Mouse (Mus musculus) retina, postnatal 7 days (tissue): ENCODE data around the gene Ccdc88c.

Source experiments
- DNase-seq: peaks from one replicate; pipeline ENCODE4 v3.0.0-alpha.2; 2012; ENCODE audit warnings: low read depth, low spot score

Ccdc88c gene

DNA sequence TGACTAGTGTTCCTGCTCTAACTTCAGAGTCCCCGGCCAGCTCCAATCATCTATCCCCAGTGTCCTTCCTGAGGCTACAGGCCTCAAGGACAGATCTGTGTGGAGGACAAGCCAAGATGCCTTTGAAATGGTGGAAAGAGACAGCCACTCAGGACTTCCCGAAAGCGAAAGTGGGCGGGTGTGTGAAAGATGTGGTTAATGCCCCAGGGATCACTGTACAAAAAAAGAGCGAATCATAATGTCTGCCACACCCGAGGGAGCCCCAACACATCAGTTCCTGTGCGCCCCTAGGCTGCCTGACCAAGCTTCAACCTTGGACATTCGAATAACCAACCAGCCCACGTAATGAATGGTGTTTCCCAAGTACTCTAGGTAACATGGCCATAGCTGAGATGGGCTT is 100.6 kb downstream of the Ccdc88c start:
- DNase-seq, result no peak

DNA sequence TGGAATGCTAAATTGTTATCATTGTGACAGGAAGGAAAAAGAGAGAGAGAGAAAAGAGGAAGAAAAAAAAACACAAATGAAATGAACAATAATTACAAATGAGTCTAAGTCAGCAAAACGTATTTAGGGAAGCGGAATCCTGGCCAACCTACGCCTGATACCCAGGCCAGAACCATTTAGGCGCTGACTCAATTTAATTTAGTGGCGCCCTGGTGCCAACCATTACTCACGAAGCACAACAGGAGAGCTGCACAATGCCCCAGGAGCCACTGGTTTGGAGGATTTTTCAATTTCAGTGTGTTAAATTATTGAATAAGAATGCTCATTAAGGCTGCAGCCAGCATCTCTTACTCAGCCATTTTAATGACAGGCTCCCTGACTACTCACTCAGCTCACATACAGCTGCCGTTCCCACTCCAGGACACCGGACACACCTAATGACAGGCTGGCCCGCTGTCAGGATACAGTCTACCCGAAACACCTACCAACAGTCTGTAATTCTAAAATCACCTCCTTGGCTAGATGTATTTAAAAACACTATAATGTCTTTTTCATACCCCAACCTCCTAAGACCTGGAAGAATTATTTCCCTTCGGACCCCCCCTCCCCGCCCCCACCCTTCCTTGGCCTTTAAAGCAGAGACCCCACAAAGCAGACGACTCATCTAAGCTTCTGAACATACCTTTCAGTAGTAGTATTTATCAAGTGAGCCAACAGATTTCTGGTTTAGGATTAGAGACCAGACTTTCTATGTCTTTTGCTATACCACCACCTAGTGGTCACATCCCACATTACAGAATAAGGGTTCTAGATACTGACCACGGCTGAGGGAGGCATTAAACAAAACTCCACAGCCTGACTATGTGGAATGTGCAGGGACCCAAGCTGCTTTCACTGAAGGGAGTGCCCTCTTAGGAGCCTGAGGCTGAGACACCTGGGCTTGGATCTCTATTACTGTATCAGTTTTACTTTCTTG is 102.9 kb downstream of the Ccdc88c start:
- DNase-seq, result peak; percentile 79

DNA sequence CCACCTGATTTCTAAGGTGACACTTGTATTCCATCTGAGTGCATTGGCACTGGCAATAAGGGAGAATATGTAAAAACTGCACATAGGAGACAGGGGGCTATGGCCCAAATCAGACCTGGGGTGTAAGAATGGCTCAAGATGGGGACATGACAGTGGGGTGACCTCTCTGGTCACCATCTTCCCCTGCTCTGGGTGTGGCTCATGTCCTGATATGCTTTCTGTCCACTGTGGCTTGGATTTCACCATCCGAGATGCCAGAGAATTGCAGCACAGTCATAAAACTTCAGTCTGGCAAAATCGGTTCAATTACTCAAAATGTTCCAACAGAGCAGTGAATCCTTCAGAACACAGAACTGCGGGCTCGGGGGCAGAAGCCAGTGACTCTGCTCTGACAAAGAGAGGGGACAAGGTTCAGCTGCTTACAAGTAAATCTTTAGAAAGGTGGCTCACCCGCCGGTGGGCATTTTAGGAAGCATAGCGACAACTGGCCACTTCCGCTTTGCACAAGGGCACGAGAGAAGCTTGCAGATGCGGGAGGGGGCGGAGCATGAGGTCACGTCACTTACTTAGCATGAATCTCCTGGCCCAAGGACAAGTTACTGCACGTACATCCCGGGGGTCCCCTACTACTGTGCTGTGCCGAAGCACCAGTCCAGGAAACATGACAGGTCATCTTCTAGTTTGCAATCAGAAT is 104.1 kb downstream of the Ccdc88c start:
- DNase-seq, result no peak

DNA sequence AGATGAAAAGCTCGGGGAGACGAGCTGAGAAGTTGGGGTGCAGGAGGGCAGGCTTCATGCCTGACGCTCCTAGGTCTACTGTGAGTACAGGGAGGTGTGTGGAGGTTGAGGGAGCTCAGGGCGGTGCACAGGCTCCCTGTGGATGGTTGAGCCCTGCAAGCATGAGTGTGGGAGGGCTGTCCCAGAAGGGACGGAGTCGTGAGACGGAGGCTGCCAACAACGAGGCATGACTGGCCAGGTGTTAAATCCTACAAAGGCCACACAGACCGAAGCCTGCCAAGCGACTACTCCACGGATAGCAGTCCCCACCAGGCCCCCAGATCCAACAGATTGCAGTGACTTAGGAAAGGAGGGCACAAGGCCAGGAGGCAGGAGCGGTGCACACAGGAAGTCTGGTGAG is 118.1 kb downstream of the Ccdc88c start:
- no peak for DNase-seq

DNA sequence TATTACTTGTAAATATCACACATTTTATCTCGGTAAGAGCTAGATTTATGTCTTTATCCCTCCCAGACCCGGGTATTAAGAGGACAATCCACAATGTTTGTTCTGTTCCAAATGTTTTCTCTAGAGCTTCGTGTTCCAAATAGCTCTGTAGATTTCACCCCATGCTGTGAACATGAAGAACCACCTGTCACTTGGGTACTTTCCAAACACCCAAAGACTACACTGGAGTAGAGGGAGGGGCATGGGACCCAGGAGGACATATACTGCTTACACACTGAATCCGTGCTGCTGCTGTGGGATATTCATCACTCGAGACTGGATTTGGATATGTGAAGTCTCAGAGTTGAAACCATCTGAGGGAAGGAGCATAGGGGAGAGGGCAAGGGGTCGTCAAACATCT is 119.1 kb downstream of the Ccdc88c start:
- no peak for DNase-seq

DNA sequence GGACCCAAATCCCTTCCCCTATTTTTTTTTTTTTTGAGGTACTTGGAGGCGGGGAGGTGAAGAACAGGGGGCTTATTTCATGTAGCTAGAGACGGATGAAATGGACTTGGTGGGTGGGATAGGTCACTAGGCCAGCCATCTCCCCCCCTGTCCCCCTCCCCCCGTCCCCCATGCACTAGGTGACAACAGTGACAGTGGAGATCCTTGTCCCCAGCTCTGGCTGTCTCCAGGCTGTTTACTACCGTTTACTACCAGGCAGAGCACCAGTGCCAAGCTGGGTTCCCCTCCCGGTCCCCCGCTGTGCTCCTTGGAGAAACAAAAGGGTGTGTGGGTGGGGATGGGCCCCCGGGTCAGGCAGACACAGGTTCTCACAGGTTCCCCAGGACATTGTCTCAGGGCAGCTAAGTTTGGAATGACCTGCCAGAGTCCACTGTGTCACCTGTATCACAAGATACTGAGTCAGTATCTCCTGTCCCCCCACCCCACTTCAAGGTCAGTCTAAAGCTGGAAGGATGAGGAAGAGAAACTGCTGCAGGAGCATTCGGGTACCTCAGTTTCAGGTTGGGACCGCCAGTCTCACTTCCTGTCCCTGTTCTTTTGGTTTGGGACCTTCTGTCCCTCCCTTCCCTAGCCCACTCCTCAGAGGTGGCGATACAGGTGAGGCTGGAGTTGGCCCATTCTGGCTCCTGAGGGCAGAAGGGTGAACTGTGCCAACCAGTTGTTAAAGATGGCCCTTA is 120.4 kb downstream of the Ccdc88c start:
- no peak for DNase-seq

DNA sequence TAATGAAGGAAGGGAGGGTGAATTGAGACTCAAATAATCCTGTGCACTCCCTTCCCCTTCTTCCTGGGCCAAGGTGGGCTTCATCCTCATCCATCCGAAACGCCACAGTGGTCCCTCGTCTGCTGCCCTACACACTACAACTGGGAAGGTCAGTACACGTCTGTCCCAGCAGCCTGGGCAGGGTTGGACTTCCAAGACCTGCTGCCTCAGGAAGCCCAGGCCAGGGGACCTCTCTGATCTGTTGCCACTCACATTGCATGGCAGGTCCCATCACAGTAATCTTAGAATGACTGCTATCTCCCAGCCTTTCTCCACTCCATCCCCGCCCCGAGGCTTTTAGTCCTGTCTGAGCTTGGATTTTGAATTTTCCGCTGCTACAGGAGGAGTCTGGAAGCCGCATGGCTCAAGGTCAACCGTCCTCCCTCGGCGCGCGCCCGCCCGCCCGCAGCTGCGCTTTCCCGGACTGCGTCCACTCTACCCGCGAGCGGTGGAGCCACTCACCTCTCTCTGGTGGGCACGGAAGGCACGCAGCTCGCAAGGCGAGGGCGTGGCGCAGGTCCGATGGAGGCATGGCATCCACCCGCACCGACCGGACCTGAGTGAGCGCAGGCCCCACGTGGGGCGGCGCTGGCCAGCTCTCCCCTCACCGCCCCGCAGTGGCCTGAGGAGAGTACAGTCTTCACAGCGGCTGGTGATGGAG is 121.1 kb downstream of the Ccdc88c start, which contains the start of gene Gpr68:
Gene Gpr68 (minus strand): TSS at position 601 of the 700 bp plus-strand sequence.
- DNase-seq, result peak; percentile 27

DNA sequence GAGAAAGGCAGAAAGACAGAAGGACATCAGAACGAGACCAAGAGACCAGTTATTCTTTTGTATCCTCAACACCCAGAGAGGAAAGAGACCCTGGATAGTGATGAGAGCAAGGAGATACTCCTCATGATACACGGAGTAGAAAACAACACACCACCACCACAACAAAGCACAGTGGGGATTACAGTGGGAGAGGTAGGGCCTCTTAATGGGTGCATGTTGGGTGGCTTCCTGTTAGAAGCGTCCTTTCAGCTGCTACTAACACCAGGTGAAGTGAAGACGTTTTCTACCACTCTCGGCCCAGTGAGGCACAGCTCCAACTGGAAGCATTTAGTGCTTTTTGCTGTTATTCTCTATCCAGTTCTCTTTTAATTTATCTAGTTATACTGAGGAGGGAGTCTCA is 122.0 kb downstream of the Ccdc88c start:
- no peak for DNase-seq

DNA sequence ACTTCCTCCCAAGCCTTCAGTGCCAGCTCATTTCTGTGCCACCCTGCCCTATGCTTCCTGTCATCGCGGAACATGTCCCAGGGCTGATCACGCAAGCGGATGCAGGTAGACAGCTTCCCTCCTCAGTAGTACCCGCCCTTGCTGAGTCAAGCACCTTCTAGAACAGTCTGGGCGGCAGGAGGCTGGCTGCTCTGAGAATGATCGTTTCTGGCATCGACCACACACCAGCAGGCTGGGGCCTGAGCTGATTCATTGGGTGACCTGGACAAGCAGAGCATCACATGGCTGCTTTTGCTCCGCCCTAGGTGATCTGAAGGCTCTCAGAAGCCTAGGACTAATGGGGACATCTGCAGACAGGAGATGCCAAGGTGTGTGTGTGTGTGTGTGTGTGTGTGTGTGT is 125.1 kb downstream of the Ccdc88c start:
- DNase-seq, result no peak

DNA sequence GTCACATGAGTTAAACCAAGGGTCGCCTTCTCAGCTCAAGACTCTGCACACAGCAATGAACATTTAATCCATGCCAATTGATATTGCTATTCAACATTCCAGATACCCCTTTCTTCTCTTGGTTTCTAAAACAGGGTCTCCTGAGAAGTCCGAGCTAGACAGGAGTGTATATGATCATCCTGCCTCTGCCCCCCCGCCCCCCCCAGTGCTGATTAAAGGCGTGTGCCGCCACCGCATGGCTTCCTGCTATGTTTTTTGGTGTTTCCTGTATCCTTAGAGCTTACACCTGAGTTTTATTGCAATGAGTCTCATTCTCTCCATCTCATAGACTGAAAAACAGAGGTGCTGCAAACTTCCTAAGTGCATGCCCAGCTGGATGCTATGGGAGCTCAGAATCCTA is 127.5 kb downstream of the Ccdc88c start:
- no peak for DNase-seq

DNA sequence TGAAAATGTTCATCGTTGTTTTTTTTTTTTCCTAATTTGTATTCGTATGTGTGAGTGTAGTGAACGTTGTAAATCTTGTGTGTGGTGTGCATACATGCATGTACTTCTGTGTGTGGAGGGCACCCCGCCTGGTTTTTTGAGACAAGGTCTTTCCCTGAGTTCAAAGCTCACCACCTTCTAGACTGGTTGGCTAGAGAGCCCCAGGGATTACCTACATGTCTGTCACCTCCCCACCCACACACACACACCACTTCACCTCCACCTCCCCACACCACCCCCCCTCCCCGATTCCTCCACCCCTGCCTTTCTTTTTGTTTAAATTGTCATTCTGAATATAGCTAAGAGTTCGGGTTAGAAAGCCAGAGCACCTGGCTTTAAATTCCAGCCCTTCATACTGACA is 128.0 kb downstream of the Ccdc88c start:
- no peak for DNase-seq

DNA sequence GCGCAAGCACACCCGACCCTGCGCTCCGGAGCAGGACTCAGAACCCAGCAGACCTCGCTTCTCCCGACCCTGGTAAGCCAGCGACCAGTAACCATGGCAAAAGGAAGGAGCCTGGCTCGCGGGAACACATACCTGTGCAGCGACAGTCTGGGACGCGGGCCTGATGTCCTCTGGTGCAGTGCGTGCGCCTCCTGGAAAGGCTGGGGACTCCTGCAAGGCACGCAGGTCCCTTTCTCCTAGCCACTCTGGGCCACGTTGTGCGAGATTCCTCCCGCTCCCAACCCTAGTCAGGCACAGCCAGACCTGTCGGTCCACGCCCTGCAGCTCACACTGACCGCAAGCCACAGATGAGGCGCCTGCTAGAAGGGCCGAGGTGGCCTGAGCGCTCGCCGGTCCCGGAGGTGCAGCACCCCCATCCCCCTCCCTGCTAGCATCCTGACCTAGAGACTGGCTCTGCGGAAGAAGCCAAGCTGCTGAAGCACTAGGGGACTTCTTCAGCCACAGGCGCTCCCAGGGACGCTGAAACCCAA is 129.7 kb downstream of the Ccdc88c start:
- DNase-seq, result no peak

DNA sequence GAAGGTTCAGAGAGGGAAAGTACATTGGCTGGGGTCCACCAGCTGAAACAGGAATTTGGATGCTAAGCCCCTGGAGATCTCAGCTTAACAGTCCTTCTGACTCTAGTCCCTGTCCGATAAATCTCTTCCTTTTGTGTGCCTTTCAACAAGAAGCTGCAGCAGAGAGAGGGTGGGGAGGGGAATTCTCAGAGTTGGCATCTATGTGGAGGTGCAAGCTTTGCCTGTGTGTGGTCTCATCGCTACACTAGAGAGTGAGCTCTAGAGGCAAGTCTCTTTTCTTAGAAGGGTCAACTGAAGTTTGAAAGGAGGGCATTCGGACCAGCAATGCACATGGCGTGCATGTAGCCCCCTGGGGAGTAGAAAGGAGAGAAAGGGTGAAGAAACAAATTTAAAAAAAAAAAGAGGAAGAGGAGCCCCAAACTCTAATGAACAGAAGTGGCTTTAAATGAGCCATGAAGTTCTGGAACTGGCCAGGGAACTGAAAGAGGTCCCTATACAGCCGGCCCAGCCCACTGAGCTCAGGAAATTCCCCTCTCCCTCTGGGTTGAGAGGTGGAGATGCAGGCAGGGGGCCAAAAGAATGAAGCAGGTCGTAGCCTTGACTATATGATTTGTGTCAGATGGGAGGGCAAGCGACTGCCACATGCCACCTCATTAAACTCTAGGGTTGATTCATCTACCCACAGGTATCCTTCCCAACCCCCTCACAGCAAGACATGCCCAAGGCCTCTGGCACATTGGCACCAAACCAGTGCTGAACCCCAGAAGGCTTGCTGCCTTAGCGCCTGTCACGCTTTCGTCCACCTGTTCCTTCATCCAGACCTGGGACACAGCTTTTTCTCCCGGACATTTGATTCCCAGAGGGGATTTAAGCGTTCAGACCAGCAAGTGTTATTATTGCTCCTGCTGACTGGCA is 130.9 kb downstream of the Ccdc88c start:
- no peak for DNase-seq

DNA sequence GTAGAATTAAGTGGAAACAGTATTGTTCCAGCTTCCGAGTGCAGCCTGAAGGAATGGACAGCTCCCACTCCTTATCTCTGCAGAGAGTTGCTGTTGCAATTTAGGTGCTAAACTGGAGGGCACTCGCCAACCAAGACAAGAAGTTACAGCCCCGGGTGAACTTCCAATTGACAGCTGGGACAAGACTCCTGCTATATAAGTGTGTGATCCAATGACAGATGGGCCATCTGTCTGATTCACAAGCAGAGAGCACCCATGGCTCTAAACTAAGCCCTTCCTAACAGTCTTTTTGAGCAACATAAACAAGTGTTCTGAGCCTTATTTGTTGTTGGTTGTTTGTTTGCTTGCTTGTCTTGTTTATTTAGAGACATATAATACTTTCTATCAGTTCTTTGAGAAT is 132.2 kb downstream of the Ccdc88c start:
- no peak for DNase-seq

DNA sequence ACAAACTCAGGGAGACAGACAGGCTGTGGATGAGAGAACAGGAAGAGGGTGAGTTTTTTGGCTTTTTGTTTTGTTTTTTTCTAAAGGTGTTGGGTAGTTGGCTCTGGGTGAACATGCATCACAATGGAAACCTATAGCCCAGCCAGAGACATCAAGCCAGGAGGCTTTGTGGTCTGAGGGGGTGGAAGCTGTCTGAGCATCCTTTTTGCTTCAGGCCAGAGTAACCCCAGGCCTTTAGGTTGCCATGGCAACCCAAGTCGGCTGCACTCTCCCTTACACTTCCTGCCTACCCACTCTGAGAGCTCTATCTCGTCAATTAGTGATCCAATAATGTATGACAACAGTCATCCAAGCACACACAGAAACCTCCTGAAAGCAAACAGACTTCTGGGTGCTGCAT is 133.4 kb downstream of the Ccdc88c start:
- DNase-seq, result no peak

DNA sequence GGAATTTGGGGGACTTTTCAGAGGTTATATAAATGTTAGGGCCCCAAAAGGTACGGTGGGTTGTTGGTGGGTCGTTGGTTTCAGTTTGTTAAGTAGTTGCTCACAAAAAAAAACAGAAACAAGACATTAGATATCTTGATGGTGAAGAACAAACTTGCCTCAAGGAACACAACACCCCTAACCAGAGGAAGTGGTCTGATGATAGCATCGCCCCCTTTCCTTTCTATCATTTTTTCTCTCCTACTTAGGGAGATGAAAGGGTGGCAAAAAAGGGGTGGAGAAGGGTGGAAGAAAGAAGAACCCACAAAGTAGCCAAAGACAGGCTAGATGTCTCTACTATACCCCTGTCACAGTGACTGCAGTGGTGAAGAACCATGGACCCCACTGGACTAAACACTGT is 138.3 kb downstream of the Ccdc88c start:
- DNase-seq, result no peak

DNA sequence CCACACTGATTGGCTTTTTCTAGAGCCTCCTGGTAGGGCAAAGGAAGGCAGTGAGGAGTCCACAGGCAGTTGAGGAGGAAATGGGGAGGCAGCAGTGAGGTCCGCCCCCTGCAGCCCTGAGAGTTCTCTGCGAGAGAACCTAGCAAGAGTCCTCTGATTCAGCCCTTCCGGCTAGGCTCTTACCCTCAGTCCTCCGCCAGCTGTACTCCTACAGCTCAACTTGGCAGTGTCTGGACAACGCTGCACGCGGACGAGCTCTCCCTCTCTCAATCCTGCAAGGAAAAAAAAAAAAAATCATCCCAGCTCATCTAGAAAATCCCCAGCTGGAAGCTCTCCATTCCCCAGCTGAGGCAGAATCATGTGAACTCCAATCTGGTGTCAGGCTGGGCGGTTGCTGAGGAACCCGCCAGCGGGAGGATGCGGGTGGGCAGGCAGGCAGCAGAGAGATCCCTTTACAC is 141.0 kb downstream of the Ccdc88c start:
- DNase-seq, result peak; percentile 40

DNA sequence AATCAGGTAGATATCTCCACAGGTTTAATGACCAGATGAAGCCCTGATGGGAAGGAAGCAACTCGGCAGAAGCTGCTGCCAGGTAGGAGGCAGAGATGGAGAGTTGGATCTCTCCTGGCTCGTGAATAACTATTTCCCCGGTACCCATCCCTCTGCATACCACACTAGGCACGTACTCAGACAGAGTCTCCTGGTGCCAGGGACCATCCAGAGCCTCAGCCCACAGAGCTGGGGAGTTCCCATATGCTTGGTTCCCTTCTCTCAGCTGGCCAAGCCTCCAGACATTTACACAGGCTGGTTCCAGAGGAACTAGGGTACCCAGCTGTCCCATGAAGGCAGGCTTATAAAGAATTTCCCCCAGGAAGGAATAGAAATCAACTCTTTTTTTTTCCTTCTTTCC is 142.0 kb downstream of the Ccdc88c start:
- DNase-seq, result no peak

DNA sequence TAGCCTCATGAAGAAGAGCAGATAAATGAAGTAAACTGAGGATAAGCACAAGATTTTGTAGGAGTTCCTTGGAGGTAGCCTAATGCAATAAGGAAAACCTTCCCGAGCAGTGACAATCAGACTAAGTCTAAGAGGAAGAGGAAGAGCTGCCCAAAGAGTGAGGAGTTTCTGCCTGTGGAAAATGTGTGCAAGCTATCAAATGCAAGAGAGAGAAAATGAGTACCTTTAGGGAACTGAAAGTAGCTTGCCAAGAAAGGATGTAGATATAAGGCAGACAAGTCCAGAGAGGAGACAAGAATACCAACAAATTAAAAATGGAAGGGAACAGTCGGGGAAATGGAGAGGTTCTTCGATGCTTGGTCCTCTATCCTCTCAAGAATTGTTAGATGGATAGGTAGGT is 143.3 kb downstream of the Ccdc88c start:
- DNase-seq, result no peak

DNA sequence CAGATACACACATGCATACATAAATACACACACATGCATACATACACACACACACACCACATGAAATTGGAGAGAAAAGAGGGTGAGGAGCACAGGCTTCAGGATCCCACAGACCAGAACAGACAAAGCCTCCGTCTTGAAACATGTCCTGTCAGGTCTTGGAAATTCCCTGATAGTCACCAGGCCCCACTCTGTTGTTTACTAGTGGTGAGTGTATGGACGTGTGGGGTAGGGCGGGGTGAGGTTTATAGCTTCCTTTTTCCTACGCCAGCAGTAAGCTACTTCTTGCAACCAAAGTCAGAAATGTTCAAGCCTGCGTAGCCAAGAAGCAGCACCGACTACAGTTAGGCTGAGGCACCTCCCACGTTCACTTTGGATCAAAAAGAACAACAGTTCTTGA is 145.7 kb downstream of the Ccdc88c start:
- no peak for DNase-seq
